8 mouse cellular contexts compared by ENCODE assay signal in genomic region chr11:78260489-78261258, GRCm38 (mm10). TPM values are rescaled to one million over a fixed set of nuclear protein-coding genes. Genes with fewer than 3 reads are reported as not detected.
DNase-seq lines count a peak whose midpoint lies in the region; TF ChIP-seq lines count a peak whose summit lies in the region.

No protein-coding gene starts in this region.

- no peak for DNase-seq in heart, adult 2 months
- no peak for DNase-seq in heart, adult 9 months (ENCODE audit: low spot score in 2 of 2)
- peak; percentile 54 for DNase-seq in CD4-positive helper T cell, adult 2 months (ENCODE audit: low read depth, low spot score)
- DNase-seq in hindbrain, embryonic 10.5 days (ENCODE audit: low spot score), result no peak
- no peak for DNase-seq in frontal cortex, postnatal 10 days (ENCODE audit: low spot score in 2 of 2)
- no peak for DNase-seq in left cerebral cortex, postnatal 36 days (ENCODE audit: low spot score in 2 of 2)
- DNase-seq in left cerebral cortex, adult 9 months (ENCODE audit: low spot score in 2 of 2), result no peak

- WGBS in heart, adult 2 months, result 78% methylated on average over 2 of the region's 2 CpGs
- WGBS in hindbrain, embryonic 10.5 days, result 93% methylated on average over 2 of the region's 2 CpGs
- WGBS in macrophage (ENCODE audit: missing documents), result 92% methylated on average over 1 of the region's 2 CpGs

- no peaks in the 10 kb centered on the region for H3K27me3 ChIP-seq in heart, adult 2 months (ENCODE audit: control insufficient read depth, insufficient read depth, low read length)
- H3K27me3 ChIP-seq in hindbrain, embryonic 10.5 days (ENCODE audit: insufficient read depth, poor library complexity, severe bottlenecking), result peaks cover 21% of the 10 kb centered on the region

- peaks cover 1% of the 10 kb centered on the region for H3K4me1 ChIP-seq in heart, adult 2 months (ENCODE audit: control insufficient read depth, insufficient read depth, low read length)
- H3K4me1 ChIP-seq in hindbrain, embryonic 10.5 days (replicated peaks), result peaks cover 7% of the 10 kb centered on the region

- no peaks in the 10 kb centered on the region for H3K9me3 ChIP-seq in hindbrain, embryonic 10.5 days

- no peak for TF ChIP-seq CTCF in heart, adult 2 months (IDR thresholded peaks at IDR 0.05)

- intact Hi-C loops in heart, adult 2 months (cut with DNase I), result loop anchor here (1.0 to 5.0 kb wide), 3 partner anchors 14 to 87 kb away; partner anchors contain the start of gene Pigs
- intact Hi-C loops in left cerebral cortex, postnatal 36 days (cut with DNase I), result loop anchor here (5.0 kb wide), 1 partner anchor 67 kb away; the partner anchor contains the start of gene Pigs

- H3K79me2 ChIP-seq in heart, adult 2 months (replicated peaks; ENCODE audit: control insufficient read depth, insufficient read depth, low read length), result peaks cover 1% of the 10 kb centered on the region; the same call in 1 of the 2 replicates
- peaks cover 24% of the 10 kb centered on the region for H3K79me2 ChIP-seq in macrophage (ENCODE audit: inconsistent target)

- no peak for TF ChIP-seq POLR2A in heart, adult 2 months (IDR thresholded peaks at IDR 0.05; ENCODE audit: insufficient read depth, low read depth, low read length)

- TF ChIP-seq EP300 in heart, adult 2 months (IDR thresholded peaks at IDR 0.05; ENCODE audit: insufficient read depth, low read depth, low read length), result no peak

- H3K9ac ChIP-seq in heart, adult 2 months (ENCODE audit: low read depth, low read length), result no peak overlapping the region

- peak overlapping the region; percentile 48; the same call in 1 of the 2 replicates for H3K27ac ChIP-seq in heart, adult 2 months
- H3K27ac ChIP-seq in hindbrain, embryonic 10.5 days, result no peak overlapping the region
- peak overlapping the region; percentile 25; the same call in 1 of the 2 replicates for H3K27ac ChIP-seq in macrophage

- H3K4me3 ChIP-seq in heart, adult 2 months, result peak overlapping the region; percentile 39
- peak overlapping the region; percentile 92 for H3K4me3 ChIP-seq in hindbrain, embryonic 10.5 days
- H3K4me3 ChIP-seq in macrophage (ENCODE audit: inconsistent target), result peak overlapping the region; percentile 16; the same call in 1 of the 2 replicates

- peaks cover 27% of the 10 kb centered on the region for H3K36me3 ChIP-seq in heart, adult 2 months (ENCODE audit: control insufficient read depth, insufficient read depth, low read length)
- peaks cover 30% of the 10 kb centered on the region for H3K36me3 ChIP-seq in hindbrain, embryonic 10.5 days
- peaks cover 16% of the 10 kb centered on the region for H3K36me3 ChIP-seq in macrophage (ENCODE audit: inconsistent target)

RNA-seq across cellular contexts. Expression of gene 2610507B11Rik, which starts 0.9 kb away (rescaled TPM):
- total RNA-seq in heart, adult 2 months (2021), result 100 to 1,000 TPM; 173 to 209 TPM
- 74.7 and 141 TPM in 2 replicates for polyA plus RNA-seq in heart, adult 2 months (2012; rRNA removed)
- polyA plus RNA-seq in hindbrain, embryonic 10.5 days (2016; fragmentation: Nextera tagmentation; extraction: Ambion mirVana), result 53.2 and 65.6 TPM in 2 replicates
- total RNA-seq in macrophage (2018; cell fraction: chromatin; rRNA removed), result 100 to 1,000 TPM in 22 of 26 experiments, 10 to 100 TPM in 4; 77.2 to 649 (median 274) TPM
- 100 to 1,000 TPM in 21 of 26 experiments, 10 to 100 TPM in 5; 71.0 to 193 (median 125) TPM for total RNA-seq in macrophage (2018; cell fraction: cytosol; rRNA removed)
- total RNA-seq in macrophage (2018; cell fraction: nucleus; rRNA removed), result 100 to 1,000 TPM in 24 of 26 experiments, 10 to 100 TPM in 2; 96.0 to 437 (median 178) TPM
- 144 to 210 TPM (median 148 TPM) in 3 replicates for polyA plus RNA-seq in macrophage (2018)
- 100 to 1,000 TPM; 177 TPM for total RNA-seq in left cerebral cortex, postnatal 36 days (2021)

RNA-seq across cellular contexts. Expression of gene Supt6, which starts 14.9 kb away (rescaled TPM):
- total RNA-seq in heart, adult 2 months (2021), result 10 to 100 TPM; 29.5 to 32.1 TPM
- 12.2 and 13.1 TPM in 2 replicates for polyA plus RNA-seq in heart, adult 2 months (2012; rRNA removed)
- 35.0 and 36.3 TPM in 2 replicates for polyA plus RNA-seq in hindbrain, embryonic 10.5 days (2016; fragmentation: Nextera tagmentation; extraction: Ambion mirVana)
- total RNA-seq in macrophage (2018; cell fraction: chromatin; rRNA removed), result 100 to 1,000 TPM in 14 of 26 experiments, 10 to 100 TPM in 12; 79.8 to 175 (median 102) TPM
- 10 to 100 TPM; 41.9 to 59.2 (median 51.7) TPM for total RNA-seq in macrophage (2018; cell fraction: cytosol; rRNA removed)
- 10 to 100 TPM; 62.5 to 89.5 (median 75.2) TPM for total RNA-seq in macrophage (2018; cell fraction: nucleus; rRNA removed)
- 35.9 to 79.5 TPM (median 42.0 TPM) in 3 replicates for polyA plus RNA-seq in macrophage (2018)
- total RNA-seq in left cerebral cortex, postnatal 36 days (2021), result 100 to 1,000 TPM in 1 of 2 experiments, 10 to 100 TPM in 1; 95.1 to 100 TPM

RNA-seq across cellular contexts. Expression of gene Sdf2, which starts 15.1 kb away (rescaled TPM):
- total RNA-seq in heart, adult 2 months (2021), result 10 to 100 TPM; 46.5 to 52.5 TPM
- polyA plus RNA-seq in heart, adult 2 months (2012; rRNA removed), result 71.9 and 91.9 TPM in 2 replicates
- 53.6 and 63.8 TPM in 2 replicates for polyA plus RNA-seq in hindbrain, embryonic 10.5 days (2016; fragmentation: Nextera tagmentation; extraction: Ambion mirVana)
- total RNA-seq in macrophage (2018; cell fraction: chromatin; rRNA removed), result 10 to 100 TPM; 34.9 to 90.7 (median 49.6) TPM
- total RNA-seq in macrophage (2018; cell fraction: cytosol; rRNA removed), result 10 to 100 TPM; 51.6 to 75.2 (median 64.9) TPM
- 10 to 100 TPM; 32.0 to 85.2 (median 69.1) TPM for total RNA-seq in macrophage (2018; cell fraction: nucleus; rRNA removed)
- 54.6 to 89.4 TPM (median 68.8 TPM) in 3 replicates for polyA plus RNA-seq in macrophage (2018)
- 10 to 100 TPM; 61.0 to 64.6 TPM for total RNA-seq in left cerebral cortex, postnatal 36 days (2021)

RNA-seq across cellular contexts. Expression of gene BC030499, which starts 30.0 kb away (rescaled TPM):
- under 1 TPM; 0.65 to 0.75 TPM for total RNA-seq in heart, adult 2 months (2021)
- 0.37 and 0.88 TPM in 2 replicates for polyA plus RNA-seq in heart, adult 2 months (2012; rRNA removed)
- polyA plus RNA-seq in hindbrain, embryonic 10.5 days (2016; fragmentation: Nextera tagmentation; extraction: Ambion mirVana), result 0.52 and 0.93 TPM in 2 replicates
- total RNA-seq in macrophage (2018; cell fraction: chromatin; rRNA removed), result 10 to 100 TPM in 14 of 26 experiments, 1 to 10 TPM in 12; 1.8 to 36.5 (median 10.8) TPM
- under 1 TPM in 20 of 26 experiments, not detected in 6; 0.05 to 0.91 (median 0.27) TPM for total RNA-seq in macrophage (2018; cell fraction: cytosol; rRNA removed)
- 10 to 100 TPM in 7 of 26 experiments, 1 to 10 TPM in 18, under 1 TPM in 1; 0.97 to 40.9 (median 4.0) TPM for total RNA-seq in macrophage (2018; cell fraction: nucleus; rRNA removed)
- 0.32 to 1.4 TPM (median 0.54 TPM) in 3 replicates for polyA plus RNA-seq in macrophage (2018)
- 10 to 100 TPM; 11.3 to 25.5 TPM for total RNA-seq in left cerebral cortex, postnatal 36 days (2021)

RNA-seq across cellular contexts. Expression of gene Spag5, which starts 40.7 kb away (rescaled TPM):
- total RNA-seq in heart, adult 2 months (2021), result under 1 TPM; 0.27 to 0.42 TPM
- 0.64 and 0.94 TPM in 2 replicates for polyA plus RNA-seq in heart, adult 2 months (2012; rRNA removed)
- polyA plus RNA-seq in hindbrain, embryonic 10.5 days (2016; fragmentation: Nextera tagmentation; extraction: Ambion mirVana), result 53.2 and 62.7 TPM in 2 replicates
- total RNA-seq in macrophage (2018; cell fraction: chromatin; rRNA removed), result 10 to 100 TPM in 9 of 26 experiments, 1 to 10 TPM in 17; 1.9 to 34.0 (median 6.1) TPM
- 1 to 10 TPM in 11 of 26 experiments, under 1 TPM in 15; 0.31 to 3.4 (median 0.80) TPM for total RNA-seq in macrophage (2018; cell fraction: cytosol; rRNA removed)
- 10 to 100 TPM in 1 of 26 experiments, 1 to 10 TPM in 23, under 1 TPM in 2; 0.58 to 24.7 (median 2.7) TPM for total RNA-seq in macrophage (2018; cell fraction: nucleus; rRNA removed)
- 0.66 to 3.3 TPM (median 2.6 TPM) in 3 replicates for polyA plus RNA-seq in macrophage (2018)
- total RNA-seq in left cerebral cortex, postnatal 36 days (2021), result 10 to 100 TPM in 1 of 2 experiments, 1 to 10 TPM in 1; 7.3 to 13.8 TPM

Comparison
In these comparisons a context has a peak if more than half of its experiments do, and no peak if none do; other contexts are left out.
1. H3K4me3 ChIP-seq: peak in every context shown above with its lines; median percentile 92 in hindbrain, embryonic 10.5 days; 39 in heart, adult 2 months; 16 in macrophage.